Mouse (Mus musculus) hindbrain, embryonic 14.5 days (tissue): Measurements from ENCODE around the gene Sema7a. TPM values are rescaled to one million over a fixed set of nuclear protein-coding genes. Genes with fewer than 3 reads are reported as not detected.

Experiments
- ATAC-seq: fragments of 200-750 bp; cut with Nextera tagmentation; 2 replicates; pipeline ENCODE4 v1.8.0; 2017; ENCODE audit warnings: moderate number of reproducible peaks, mild to moderate bottlenecking, moderate TSS enrichment, moderate library complexity; ENCODE audit not compliant: low FRiP score
- DNase-seq: peaks from one replicate; pipeline ENCODE4 v3.0.0-alpha.2; 2015; ENCODE audit warnings: low spot score
- H3K27ac ChIP-seq: fragments of 300-500 bp; sonication (generic); 2 replicates; pipeline ENCODE4 v1.5.1; 2014; ENCODE audit warnings: mild to moderate bottlenecking, moderate library complexity
- H3K27me3 ChIP-seq: fragments of 300-500 bp; sonication (generic); 2 replicates; pipeline ENCODE4 v1.6.1; 2014; ENCODE audit warnings: mild to moderate bottlenecking, low read length, mixed read lengths; ENCODE audit not compliant: control insufficient read depth, insufficient read depth
- H3K36me3 ChIP-seq: fragments of 300-500 bp; sonication (generic); replicated peaks from 2 replicates; pipeline ENCODE4 v1.6.1; 2014; ENCODE audit not compliant: control insufficient read depth, insufficient read depth
- H3K4me1 ChIP-seq: fragments of 300-500 bp; sonication (generic); replicated peaks from 2 replicates; pipeline ENCODE4 v1.6.1; 2014; ENCODE audit warnings: antibody characterized with exemption, low read length, mixed read lengths; ENCODE audit not compliant: control insufficient read depth, insufficient read depth
- H3K4me2 ChIP-seq: fragments of 300-500 bp; sonication (generic); replicated peaks from 2 replicates; pipeline ENCODE4 v1.6.1; 2014; ENCODE audit warnings: mild to moderate bottlenecking, moderate library complexity
- H3K4me3 ChIP-seq: fragments of 300-500 bp; sonication (generic); replicated peaks from 2 replicates; pipeline ENCODE4 v1.5.1; 2014; ENCODE audit warnings: mild to moderate bottlenecking, low read length
- H3K9ac ChIP-seq: fragments of 300-500 bp; sonication (generic); 2 replicates; pipeline ENCODE4 v1.6.1; 2014
- H3K9me3 ChIP-seq: fragments of 300-500 bp; sonication (generic); 2 replicates; pipeline ENCODE4 v1.6.1; 2016; ENCODE audit warnings: low read length; ENCODE audit not compliant: control insufficient read depth
- WGBS: fragments of 180-500 bp; shearing (Covaris S2); extraction: QIAGEN DNeasy Blood & Tissue Kit; methylation state at CpG from one replicate; pipeline ENCODE4 v1.1.7; 2014; 5-methylcytosine and 5-hydroxymethylcytosine counted together
- polyA plus RNA-seq: library from polyadenylated mRNA; unstranded; fragments of >200 nt; fragmentation: Nextera tagmentation; extraction: Ambion mirVana; gene quantifications from 2 replicates; pipeline ENCODE4 v1.2.1, GENCODE M21; 2014

Sema7a gene
- polyA plus RNA-seq, 1 experiment from 2014 or later: 6.3 TPM

- peaks cover 17% of the 10 kb centered on the region for H3K4me1 ChIP-seq
- no peaks in the 10 kb centered on the region for H3K9me3 ChIP-seq
- no peaks in the 10 kb centered on the region for H3K27me3 ChIP-seq
- no peak overlapping the region for H3K4me3 ChIP-seq
- H3K27ac ChIP-seq: peak overlapping the region; percentile 90
- no peak overlapping the region for H3K4me2 ChIP-seq
- ATAC-seq: no peak
- WGBS: 40% methylated on average over 3 of the region's 3 CpGs
- H3K36me3 ChIP-seq: no peaks in the 10 kb centered on the region
- H3K9ac ChIP-seq: no peak overlapping the region
- no peak for DNase-seq
These were observed 69.7 kb downstream of the Sema7a start for GRCm38 (mm10) chr9:58009588-58009987.

- DNase-seq: no peak
- 42% methylated on average over 7 of the region's 7 CpGs for WGBS
These were observed 71.1 kb downstream of the Sema7a start for GRCm38 (mm10) chr9:58011027-58011426.

GRCm38 (mm10) chr9:58011552-58011951 lies 71.6 kb downstream of the Sema7a start:
- no peaks in the 10 kb centered on the region for H3K27me3 ChIP-seq
- ATAC-seq: no peak
- no peak overlapping the region for H3K27ac ChIP-seq
- H3K4me1 ChIP-seq: peaks cover 17% of the 10 kb centered on the region
- H3K9me3 ChIP-seq: no peaks in the 10 kb centered on the region
- no peak overlapping the region for H3K4me3 ChIP-seq
- no peak for DNase-seq
- 85% methylated on average over 8 of the region's 8 CpGs for WGBS
- H3K36me3 ChIP-seq: no peaks in the 10 kb centered on the region
- H3K4me2 ChIP-seq: no peak overlapping the region
- H3K9ac ChIP-seq: no peak overlapping the region

More at GRCm38 (mm10) chr9:58011027-58011426, 71.1 kb downstream of the Sema7a start:
- no peak overlapping the region for H3K27ac ChIP-seq
- H3K9me3 ChIP-seq: no peaks in the 10 kb centered on the region
- no peak overlapping the region for H3K9ac ChIP-seq
- no peaks in the 10 kb centered on the region for H3K36me3 ChIP-seq
- ATAC-seq: no peak
- peaks cover 17% of the 10 kb centered on the region for H3K4me1 ChIP-seq
- H3K4me2 ChIP-seq: no peak overlapping the region
- no peaks in the 10 kb centered on the region for H3K27me3 ChIP-seq
- H3K4me3 ChIP-seq: no peak overlapping the region

Other genes starting within 250 kb of the Sema7a start
- 22.1 and 23.5 TPM in 2 replicates for gene Edc3, start 231.6 kb upstream of the Sema7a start, polyA plus RNA-seq
- 55.8 and 65.2 TPM in 2 replicates for gene Clk3, start 174.3 kb upstream of the Sema7a start, polyA plus RNA-seq
- gene Arid3b, start 103.3 kb upstream of the Sema7a start, polyA plus RNA-seq: 6.6 and 8.1 TPM in 2 replicates
- gene Ubl7, start 29.1 kb upstream of the Sema7a start, polyA plus RNA-seq: 151 and 160 TPM in 2 replicates
- gene Cyp11a1, start 66.3 kb downstream of the Sema7a start, polyA plus RNA-seq: 0.39 and 1.5 TPM in 2 replicates
- gene Stra6, start 123.7 kb downstream of the Sema7a start, polyA plus RNA-seq: 18.1 and 22.1 TPM in 2 replicates
- 0.13 and 0.43 TPM in 2 replicates for gene Ccdc33, start 178.7 kb downstream of the Sema7a start, polyA plus RNA-seq